Mouse (Mus musculus): ENCODE results near the gene Serpinb11.

Gene Serpinb11

DNA sequence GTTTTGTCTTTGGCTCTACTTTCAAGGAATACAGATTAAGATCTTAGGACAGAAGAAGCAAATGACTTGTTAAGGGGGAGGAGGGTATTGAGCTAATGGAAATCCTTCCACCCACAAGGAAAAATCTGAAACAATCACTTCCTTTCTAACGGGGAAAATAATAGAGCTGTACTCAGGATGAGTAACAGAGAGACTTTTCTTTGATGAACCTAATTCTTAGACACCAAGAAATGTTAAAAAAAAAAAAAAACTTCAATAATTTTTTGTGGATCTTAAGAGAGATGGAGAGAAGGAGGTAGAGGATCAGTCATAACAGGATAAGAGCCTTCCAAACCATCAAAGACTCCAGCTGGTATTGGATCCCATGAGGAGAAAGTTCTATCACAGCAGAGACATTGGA, at the start of gene Serpinb11:
Gene Serpinb11 (plus strand): TSS at position 301 of the 400 bp plus-strand sequence.
- in situ Hi-C loops (cut with MboI, MseI): no loop called here

DNA sequence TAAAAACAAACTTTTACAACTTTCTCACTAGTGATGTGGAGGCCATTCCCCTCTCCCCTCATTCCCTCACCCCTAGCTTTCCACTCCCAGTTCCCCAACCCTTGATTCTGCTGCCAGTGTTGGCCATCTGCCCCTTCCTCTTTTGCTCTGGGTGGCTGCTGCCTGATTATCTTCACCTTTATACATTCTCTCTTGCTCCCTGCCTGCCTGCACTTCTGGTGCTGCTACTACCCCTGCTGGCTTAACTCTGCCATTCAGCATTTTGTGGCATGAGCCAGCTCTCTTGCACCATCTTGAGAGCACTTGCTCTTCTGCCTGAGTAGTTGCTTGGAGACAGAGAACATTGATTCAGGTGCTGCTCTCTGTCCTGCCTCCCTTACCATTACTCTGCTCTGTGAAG, 15.0 kb upstream of the Serpinb11 start:
- in situ Hi-C loops (cut with MboI, MseI): no loop called here

DNA sequence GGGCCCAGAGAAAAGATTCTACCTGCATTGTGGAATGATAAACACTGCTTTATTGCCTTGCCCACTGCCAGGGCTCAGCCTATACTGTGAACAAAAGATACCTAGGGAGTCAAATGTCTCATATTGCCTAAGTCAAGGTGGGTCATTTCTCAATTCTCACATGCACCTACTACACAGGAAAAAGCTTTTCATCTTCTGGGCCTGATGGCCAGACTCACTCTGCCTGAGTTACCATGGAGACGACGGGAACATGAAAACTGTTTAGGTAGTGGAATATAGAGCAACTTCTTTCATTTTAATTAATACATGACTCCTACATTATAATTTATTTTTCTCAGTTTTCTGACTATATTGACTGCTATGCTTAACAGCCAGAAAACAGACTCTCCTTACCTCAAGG, 14.2 kb upstream of the Serpinb11 start:
- in situ Hi-C loops (cut with MboI, MseI): no loop called here

DNA sequence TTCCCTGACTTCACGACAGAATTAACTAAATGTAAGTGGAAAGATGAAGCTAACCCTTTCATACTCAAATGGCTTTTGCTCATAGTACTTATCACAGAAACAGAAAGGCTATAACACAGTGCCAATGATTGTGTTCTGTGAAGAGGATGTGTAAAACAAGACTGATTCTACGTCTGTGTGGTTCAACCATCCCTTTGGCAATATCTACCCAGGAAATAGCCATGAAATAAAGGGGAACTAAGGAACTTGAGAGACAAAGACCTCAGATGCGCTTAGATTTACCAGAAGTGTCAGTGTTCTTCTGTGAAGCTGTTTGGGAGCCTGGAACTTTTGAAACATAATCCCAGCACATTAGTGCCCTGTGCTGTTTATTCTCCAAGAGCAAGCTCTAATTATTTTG, 10.6 kb upstream of the Serpinb11 start:
- in situ Hi-C loops (cut with MboI, MseI): no loop called here

DNA sequence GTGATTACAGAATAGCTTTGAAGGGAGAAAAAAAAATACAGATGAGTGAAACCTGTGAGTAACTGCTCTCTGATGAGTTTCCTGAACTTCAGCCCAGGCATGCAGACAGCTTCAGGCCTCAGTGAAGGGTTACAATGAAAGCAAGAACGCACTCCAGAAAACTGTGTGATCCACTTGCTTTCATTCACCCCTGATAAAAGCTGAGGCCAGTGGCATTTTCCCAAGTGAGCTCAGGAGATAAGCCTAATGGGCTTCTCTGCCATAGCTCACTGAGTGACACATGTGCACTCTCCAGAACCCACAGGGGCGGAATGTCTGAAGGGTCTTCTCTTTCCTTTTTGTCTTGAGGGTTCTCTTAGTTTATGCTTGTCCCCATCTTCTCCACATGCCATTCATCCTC, 9.9 kb upstream of the Serpinb11 start:
- in situ Hi-C loops (cut with MboI, MseI): no loop called here

DNA sequence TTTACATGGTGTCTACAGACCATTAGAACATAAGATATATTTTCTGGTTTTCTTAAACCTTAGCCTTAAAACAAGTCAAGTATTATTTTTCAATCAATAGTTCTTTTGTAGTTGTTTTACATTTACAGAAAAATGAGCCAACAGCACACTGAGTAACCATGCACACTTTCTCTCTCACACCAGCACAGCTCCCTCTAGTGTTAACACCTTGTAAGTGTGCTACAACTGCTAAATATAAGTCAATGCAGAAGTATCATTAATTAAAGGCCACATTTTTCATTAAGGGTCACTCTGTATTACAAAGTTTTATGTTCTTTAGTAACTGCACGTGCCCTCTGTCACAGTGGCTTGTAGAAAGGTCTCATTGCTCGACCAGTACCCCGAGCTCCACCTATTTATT, 8.0 kb upstream of the Serpinb11 start:
- in situ Hi-C loops (cut with MboI, MseI): no loop called here

DNA sequence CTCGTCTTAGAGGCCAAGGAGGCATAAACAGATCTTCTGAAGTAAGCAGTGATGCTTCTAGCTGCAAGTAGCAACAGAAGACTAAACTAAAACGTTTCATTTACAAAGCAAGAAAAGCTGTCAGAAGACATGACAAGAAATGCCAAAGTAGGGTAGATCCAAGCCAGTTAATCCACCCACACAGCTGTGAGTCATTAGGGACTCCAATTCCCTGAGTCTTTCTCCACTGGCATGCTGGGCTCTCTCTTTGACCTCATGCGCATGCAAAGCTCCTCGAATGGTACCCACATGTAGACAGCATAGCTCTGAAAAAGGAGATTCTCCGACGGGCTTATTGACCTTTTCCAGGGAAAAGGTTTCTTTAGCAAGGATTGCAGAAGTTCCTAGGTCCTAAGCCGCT, 5.0 kb downstream of the Serpinb11 start:
- in situ Hi-C loops (cut with MboI, MseI): no loop called here

DNA sequence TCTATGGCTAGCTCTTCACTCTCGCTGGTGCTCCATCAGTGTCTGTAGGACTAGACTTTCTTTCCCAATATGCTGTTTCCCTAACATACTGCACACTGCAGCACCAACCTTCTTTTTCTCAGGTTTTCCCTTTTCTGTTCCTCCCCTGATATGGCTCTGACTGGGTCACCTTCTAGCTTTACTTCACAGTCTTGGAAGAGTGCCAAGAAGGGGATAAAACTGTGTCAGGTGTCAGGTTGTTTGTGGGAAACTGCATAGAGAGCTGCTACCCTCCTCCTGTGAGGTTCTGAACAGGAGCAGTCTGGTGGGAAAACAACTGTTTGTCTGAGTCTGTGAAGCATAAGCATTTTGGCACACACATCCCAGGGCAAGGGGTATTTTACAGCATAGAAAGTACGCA, 7.9 kb downstream of the Serpinb11 start:
- in situ Hi-C loops (cut with MboI, MseI): no loop called here

DNA sequence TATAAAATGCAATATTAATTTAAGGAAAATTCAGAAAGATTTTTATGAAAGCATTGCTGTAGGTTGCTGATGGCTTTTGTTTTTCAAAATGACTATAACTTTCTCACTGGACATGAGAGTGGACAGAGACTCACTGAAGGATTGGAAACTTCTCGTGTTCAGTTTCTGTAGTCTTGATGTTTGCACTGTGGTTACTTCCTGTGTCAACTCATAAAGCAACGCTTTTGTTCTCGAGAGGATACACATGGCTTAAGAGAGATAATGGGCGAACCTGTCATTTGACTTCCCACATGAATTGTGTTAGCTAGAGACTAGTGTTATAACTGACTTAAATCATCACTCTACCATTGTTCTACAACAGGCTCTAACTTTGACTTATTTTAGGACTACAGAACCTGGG, 16.0 kb downstream of the Serpinb11 start:
- in situ Hi-C loops (cut with MboI, MseI): no loop called here

DNA sequence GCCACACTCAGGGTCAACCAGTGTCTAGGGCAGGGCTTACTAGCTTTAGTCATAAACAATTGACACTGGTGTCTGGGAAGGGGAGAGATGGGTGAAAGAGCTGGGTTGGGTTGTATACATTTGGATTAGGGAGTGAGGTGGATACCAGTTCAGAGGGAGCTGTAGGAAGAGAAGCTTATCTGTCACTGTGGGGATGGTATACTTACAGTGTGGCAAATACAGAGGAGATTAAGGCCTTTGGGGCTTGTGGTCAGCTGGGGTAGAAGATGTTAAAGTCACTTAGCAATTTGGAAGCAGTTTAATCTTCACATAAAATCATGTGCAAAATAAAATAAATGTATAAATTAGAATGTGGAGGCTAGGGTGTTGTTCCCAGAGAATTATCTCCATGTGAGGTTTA, 17.4 kb downstream of the Serpinb11 start:
- in situ Hi-C loops (cut with MboI, MseI): no loop called here

DNA sequence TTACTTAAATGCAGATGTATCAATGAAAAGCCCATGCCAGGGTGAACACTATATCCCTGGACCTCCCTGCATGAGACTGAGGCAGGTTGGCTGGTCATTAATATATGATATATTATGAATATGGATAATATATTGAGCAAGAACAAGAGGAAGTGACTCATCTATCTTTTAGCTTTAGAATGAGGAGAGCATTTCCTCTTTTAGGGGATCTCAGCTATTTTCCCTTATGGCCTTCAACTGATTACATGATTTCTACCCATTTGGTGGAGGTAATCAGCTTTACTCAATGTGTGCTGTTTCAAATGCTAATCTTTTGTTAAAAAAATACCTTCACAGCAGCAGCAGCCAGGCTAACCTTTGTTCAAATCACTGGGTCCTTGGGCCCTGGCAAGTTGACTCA, 20.5 kb downstream of the Serpinb11 start:
- in situ Hi-C loops (cut with MboI, MseI): no loop called here

DNA sequence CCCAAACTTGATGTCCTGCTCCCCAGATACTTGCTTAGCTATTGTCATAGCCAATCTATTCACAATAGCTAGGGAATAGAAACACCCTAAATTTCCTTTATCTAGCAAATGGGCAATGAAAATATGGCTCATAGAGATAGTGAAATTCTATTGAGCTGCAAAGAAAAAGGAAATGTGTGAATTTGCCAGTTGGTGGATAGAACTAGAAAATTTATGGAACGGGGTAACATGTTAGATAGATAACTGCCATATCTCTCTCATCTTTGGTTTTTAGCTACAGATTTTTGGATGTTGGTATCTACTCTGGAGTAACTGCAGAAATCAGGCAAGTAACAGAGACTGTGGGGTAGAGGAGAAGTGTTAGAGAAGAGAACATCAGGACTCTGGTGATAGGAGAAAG, 21.4 kb downstream of the Serpinb11 start:
- in situ Hi-C loops (cut with MboI, MseI): no loop called here

DNA sequence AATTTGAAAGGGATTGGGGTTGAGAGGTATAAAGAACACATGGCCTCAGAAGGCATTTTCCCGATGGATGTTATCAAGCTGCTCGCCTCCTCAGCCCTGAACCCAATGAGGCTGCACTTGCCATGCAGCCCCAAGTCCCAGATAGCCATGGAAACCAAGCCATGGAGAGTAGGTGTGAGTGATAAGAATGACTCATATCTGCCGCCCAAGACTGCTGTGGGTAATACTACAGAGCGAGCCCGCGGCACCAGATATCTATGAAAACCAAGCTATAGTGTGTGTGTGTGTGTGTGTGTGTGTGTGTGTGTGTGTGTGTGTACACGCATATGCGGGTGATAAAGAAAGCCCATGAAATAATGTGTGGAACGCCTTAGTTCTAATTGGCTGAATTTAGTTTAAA, 23.5 kb downstream of the Serpinb11 start:
- in situ Hi-C loops (cut with MboI, MseI): no loop called here

DNA sequence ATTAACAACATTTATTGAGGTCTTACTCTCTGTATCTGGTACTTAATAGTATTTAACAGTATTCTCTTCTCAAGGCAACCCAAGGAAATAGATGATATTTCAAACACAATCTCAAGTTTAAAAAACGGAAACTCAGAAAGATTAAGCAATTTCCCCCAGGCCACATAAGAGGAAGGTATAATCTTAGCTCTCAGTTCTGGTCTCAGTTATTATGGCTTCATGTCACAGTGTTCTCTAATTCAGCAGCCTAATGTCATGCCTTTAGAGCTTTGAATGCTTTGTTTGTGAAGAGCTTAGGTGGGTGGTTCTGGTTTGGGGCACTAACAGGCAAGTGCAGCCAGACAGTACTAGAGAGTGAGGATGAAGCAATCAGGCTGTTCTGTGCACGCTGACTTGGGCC, 28.8 kb downstream of the Serpinb11 start:
- in situ Hi-C loops (cut with MboI, MseI): no loop called here

DNA sequence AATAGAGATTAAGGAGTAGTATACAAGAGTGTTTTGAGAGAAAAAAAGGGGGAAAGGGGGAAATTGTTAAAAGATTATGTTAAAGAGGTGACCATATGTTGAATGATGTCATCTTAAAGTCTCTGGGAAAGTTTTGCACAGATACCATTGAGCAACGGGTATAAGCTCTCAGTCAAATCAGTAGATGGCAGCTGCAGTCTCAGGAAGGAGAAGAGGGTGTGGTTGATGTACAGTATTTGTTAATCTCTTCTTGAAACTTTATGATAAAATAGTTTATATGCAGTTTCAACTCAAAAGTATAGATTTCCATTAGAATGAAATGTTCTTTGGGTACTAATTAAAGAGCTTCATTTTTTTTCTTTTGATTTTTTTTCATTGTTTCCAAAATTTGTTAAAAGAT, 36.5 kb downstream of the Serpinb11 start:
- in situ Hi-C loops (cut with MboI, MseI): no loop called here

DNA sequence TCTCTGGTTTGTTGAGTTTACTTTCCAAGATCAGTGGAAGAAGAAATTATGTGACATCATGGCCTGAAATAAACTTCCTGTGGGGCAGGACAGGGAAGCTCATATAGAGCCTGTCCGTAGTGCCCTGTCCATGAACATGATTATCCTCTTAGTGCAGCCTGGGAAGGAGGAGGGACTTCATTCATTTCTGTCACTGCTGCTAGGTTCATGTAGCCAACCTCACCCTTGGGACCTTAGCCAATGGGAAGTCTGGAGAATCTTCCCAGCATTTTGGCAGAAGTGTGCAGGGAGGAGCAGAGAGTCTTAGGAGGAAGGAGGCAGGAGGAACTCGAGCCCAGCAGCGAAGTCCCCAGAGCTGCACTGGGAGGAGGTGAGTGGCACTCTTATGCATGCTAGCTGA, 38.4 kb downstream of the Serpinb11 start, which contains the start of gene Serpinb7:
Gene Serpinb7 (plus strand): TSS at position 301 of the 400 bp plus-strand sequence.
- in situ Hi-C loops (cut with MboI, MseI): no loop called here

DNA sequence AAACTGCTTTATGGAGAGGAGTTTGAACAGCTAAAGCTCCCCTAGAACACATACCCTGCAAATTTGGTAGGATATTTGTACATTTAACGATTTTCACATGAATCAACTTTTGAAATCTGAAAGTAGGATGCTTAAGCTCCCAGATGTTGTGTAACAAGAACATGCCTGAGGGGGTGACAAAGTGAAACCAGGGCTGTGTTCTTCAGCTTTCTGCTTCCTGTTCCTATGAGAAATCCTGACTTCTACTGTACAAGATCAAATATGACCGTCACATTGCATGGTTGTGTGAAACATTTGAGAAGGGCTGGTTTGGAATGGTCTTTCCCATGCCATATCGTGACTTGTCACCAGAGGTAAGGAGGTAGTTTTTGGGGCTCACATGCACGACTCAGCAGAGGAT, 41.1 kb downstream of the Serpinb11 start:
- in situ Hi-C loops (cut with MboI, MseI): no loop called here

DNA sequence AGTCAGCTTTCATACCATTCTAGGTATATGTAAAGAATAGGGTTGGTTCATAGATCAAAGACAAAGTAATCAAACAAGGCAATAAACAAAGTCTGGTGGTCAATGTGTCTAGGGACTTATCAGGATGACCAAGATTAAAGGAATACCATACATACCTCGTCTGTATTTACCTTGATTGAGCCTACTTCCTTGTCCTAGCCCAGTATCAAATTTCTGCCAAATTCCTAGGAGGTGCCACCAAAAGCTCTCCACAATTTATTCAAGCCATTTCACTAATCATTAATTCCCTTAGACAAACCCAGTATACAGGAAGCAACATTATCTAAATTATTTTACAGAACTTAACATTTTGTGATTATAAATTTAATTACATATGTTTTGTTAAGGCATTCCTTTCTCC, 53.7 kb downstream of the Serpinb11 start:
- in situ Hi-C loops (cut with MboI, MseI): no loop called here

DNA sequence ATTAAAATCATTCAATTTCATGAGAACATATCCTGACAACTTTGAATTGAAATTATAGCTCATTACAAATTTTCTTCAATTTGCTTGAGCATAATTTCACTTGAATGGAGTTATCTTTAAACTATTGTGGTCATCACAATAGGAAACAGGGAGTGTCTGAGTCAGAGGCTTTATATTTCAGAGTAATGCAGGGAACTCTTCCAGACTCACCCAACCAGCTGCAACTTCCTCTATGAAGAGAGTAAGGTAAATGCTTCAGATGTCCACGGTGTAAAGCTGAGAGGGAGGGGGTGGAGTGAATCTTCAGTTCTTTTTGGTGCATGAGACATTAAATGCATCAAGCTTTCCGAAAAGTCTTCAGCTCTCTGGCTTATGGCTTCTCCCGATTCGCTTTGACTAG, 61.5 kb downstream of the Serpinb11 start:
- in situ Hi-C loops (cut with MboI, MseI): no loop called here
